In genomic region chr12:113202008-113202407, GRCm38 (mm10) we compare ENCODE assay signal across 19 mouse cellular contexts. TPM values are rescaled to one million over a fixed set of nuclear protein-coding genes. Genes with fewer than 3 reads are reported as not detected.
DNase-seq lines count a peak whose midpoint lies in the region; ATAC-seq and TF ChIP-seq lines count a peak whose summit lies in the region.
"Had no signal": no experiment of that assay in that cellular context is flagged by ENCODE, and none has a peak within 500 bp of the region (broad histone marks: within the 10 kb centered on the region; RNA-seq: fewer than 3 reads in every experiment).

No protein-coding gene starts in this region.

- no peak overlapping the region for H3K27ac ChIP-seq in MEL (ENCODE audit: control insufficient read depth, low read depth, low read length)
- no peak overlapping the region for H3K27ac ChIP-seq in stomach, postnatal 0 days (replicated peaks)
- H3K27ac ChIP-seq: embryonic facial prominence, embryonic 12.5 days; forebrain, embryonic 15.5 days; heart, embryonic 10.5 days; hindbrain, embryonic 12.5 days; hindbrain, postnatal 0 days had no signal

- no peak for TF ChIP-seq EP300 in MEL (IDR thresholded peaks at IDR 0.05; ENCODE audit: low read depth in 1 of 2, low read length in 2 of 2)
- TF ChIP-seq EP300 in stomach, postnatal 0 days (optimal IDR thresholded peaks at IDR 0.05) = no peak

- no peak for TF ChIP-seq RAD21 in MEL (IDR thresholded peaks at IDR 0.05; ENCODE audit: low read depth, low read length)

- ATAC-seq in stomach, postnatal 0 days (ENCODE audit: low FRiP score, low TSS enrichment) = no peak
- ATAC-seq: forebrain, embryonic 15.5 days; hindbrain, postnatal 0 days had no signal

- peak; percentile 37 for DNase-seq in cerebellum, adult 9-11 months
- no peak for DNase-seq in cerebellum, adult 11 months
- DNase-seq in thymus, postnatal 14 days = peak; percentile 34
- DNase-seq in thymus, postnatal 10 days (ENCODE audit: low spot score in 2 of 2) = no peak
- DNase-seq in MEL (ENCODE audit: low read depth, low spot score) = peak; percentile 69
- no peak for DNase-seq in liver
- no peak for DNase-seq in stomach, postnatal 0 days (ENCODE audit: low spot score)
- DNase-seq: cerebellum, adult 9-10 months; gastrocnemius, postnatal 36 days; heart, adult 11 months; heart, postnatal 10 days; heart, postnatal 4 days had no signal

- no peaks in the 10 kb centered on the region; a peak in 1 of 4 replicates for H3K36me3 ChIP-seq in MEL (ENCODE audit: control insufficient read depth in 1 of 2, insufficient read depth in 2 of 2, low read length in 2 of 2)
- H3K36me3 ChIP-seq in stomach, postnatal 0 days (ENCODE audit: control insufficient read depth, insufficient read depth, low read length) = no peaks in the 10 kb centered on the region
- H3K36me3 ChIP-seq: embryonic facial prominence, embryonic 12.5 days; forebrain, embryonic 15.5 days; heart, embryonic 10.5 days; hindbrain, embryonic 12.5 days had no signal

- no peaks in the 10 kb centered on the region for H3K9me3 ChIP-seq in MEL (replicated peaks; ENCODE audit: insufficient read depth, low read length)
- H3K9me3 ChIP-seq in stomach, postnatal 0 days (ENCODE audit: control insufficient read depth, low read length) = no peaks in the 10 kb centered on the region
- H3K9me3 ChIP-seq: forebrain, embryonic 15.5 days had no signal

- no peak overlapping the region for H3K4me2 ChIP-seq in stomach, postnatal 0 days (replicated peaks; ENCODE audit: low read depth)
- H3K4me2 ChIP-seq: embryonic facial prominence, embryonic 12.5 days; forebrain, embryonic 15.5 days; hindbrain, embryonic 12.5 days had no signal

- H3K9ac ChIP-seq in MEL (ENCODE audit: control insufficient read depth, low read depth, low read length, poor library complexity, severe bottlenecking) = no peak overlapping the region
- H3K9ac ChIP-seq in stomach, postnatal 0 days (ENCODE audit: low read length) = no peak overlapping the region
- H3K9ac ChIP-seq: embryonic facial prominence, embryonic 12.5 days; forebrain, embryonic 15.5 days; hindbrain, embryonic 12.5 days had no signal

- peaks cover 1% of the 10 kb centered on the region; the same call in 1 of the 2 replicates for H3K79me2 ChIP-seq in MEL (ENCODE audit: control insufficient read depth, insufficient read depth, low read length, poor library complexity)

- no peak for TF ChIP-seq CTCF in MEL (IDR thresholded peaks at IDR 0.05 in 2 of 3, conservative IDR thresholded peaks at IDR 0.05 in 1 of 3; ENCODE audit: control insufficient read depth in 1 of 3, insufficient read depth in 1 of 3, low read depth in 2 of 3, low read length in 3 of 3, poor library complexity in 1 of 3, severe bottlenecking in 1 of 3)
- TF ChIP-seq CTCF in stomach, postnatal 0 days (IDR thresholded peaks at IDR 0.05; ENCODE audit: low read depth) = no peak

- no peak overlapping the region for H3K4me3 ChIP-seq in MEL (ENCODE audit: control insufficient read depth in 1 of 2, insufficient read depth in 1 of 2, low read depth in 2 of 2, low read length in 2 of 2)
- H3K4me3 ChIP-seq in stomach, postnatal 0 days (ENCODE audit: low read depth, low read length) = no peak overlapping the region
- H3K4me3 ChIP-seq: embryonic facial prominence, embryonic 12.5 days; forebrain, embryonic 15.5 days; heart, embryonic 10.5 days; hindbrain, embryonic 12.5 days had no signal

- no peaks in the 10 kb centered on the region for H3K27me3 ChIP-seq in MEL (ENCODE audit: control insufficient read depth in 1 of 2, insufficient read depth in 2 of 2, low read length in 2 of 2)
- no peaks in the 10 kb centered on the region for H3K27me3 ChIP-seq in stomach, postnatal 0 days (ENCODE audit: control insufficient read depth, insufficient read depth, low read length)
- H3K27me3 ChIP-seq: embryonic facial prominence, embryonic 12.5 days; forebrain, embryonic 15.5 days; hindbrain, embryonic 12.5 days had no signal

- TF ChIP-seq POLR2A in MEL (IDR thresholded peaks at IDR 0.05; ENCODE audit: control insufficient read depth in 1 of 2, insufficient read depth in 1 of 2, low read depth in 1 of 2, low read length in 2 of 2, poor library complexity in 1 of 2) = no peak

- no peaks in the 10 kb centered on the region for H3K4me1 ChIP-seq in MEL (ENCODE audit: control insufficient read depth in 1 of 2, insufficient read depth in 2 of 2, low read length in 2 of 2)
- H3K4me1 ChIP-seq in stomach, postnatal 0 days (replicated peaks; ENCODE audit: control insufficient read depth, insufficient read depth) = no peaks in the 10 kb centered on the region
- H3K4me1 ChIP-seq: embryonic facial prominence, embryonic 12.5 days; forebrain, embryonic 15.5 days; heart, embryonic 10.5 days; hindbrain, embryonic 12.5 days had no signal

TF ChIP-seq in MEL, 35 proteins besides CTCF, POLR2A, EP300 and RAD21:
- TF ChIP-seq ZKSCAN1 (IDR thresholded peaks at IDR 0.05; ENCODE audit: low read depth, low read length) (no peak), ZNF384 (IDR thresholded peaks at IDR 0.05; ENCODE audit: low read depth, low read length) (no peak), CHD1 (IDR thresholded peaks at IDR 0.05; ENCODE audit: low read depth, low read length) (no peak), HCFC1 (IDR thresholded peaks at IDR 0.05; ENCODE audit: low read depth, low read length) (no peak), GATA1 (IDR thresholded peaks at IDR 0.05; ENCODE audit: low read depth, low read length) (no peak)
TF ChIP-seq in MEL: peak in this region for 0.

RNA-seq across cellular contexts. Expression of gene Tmem121, which starts 16.3 kb away (rescaled TPM):
- total RNA-seq in MEL (2012; rRNA removed) = 14.4 and 17.0 TPM in 2 replicates
- polyA plus RNA-seq in MEL (2012; ENCODE audit: insufficient read depth in 1 of 2, insufficient read length in 2 of 2, low read depth in 1 of 2, low replicate concordance in 2 of 2, missing spikeins in 1 of 2) = 10 to 100 TPM in 1 of 2 experiments, not detected in 1; 35.2 TPM
- 4.2 and 4.6 TPM in 2 replicates for polyA plus RNA-seq in stomach, postnatal 0 days (2015; fragmentation: Nextera tagmentation; extraction: Ambion mirVana)
- total RNA-seq: common myeloid progenitor, adult 5-6 weeks; gastrocnemius, adult 8-10 months had no signal

RNA-seq across cellular contexts. Expression of gene Tedc1, which starts 45.8 kb away (rescaled TPM):
- 40.6 and 50.7 TPM in 2 replicates for total RNA-seq in MEL (2012; rRNA removed)
- 10 to 100 TPM in 1 of 2 experiments, not detected in 1; 74.7 TPM for polyA plus RNA-seq in MEL (2012; ENCODE audit: insufficient read depth in 1 of 2, insufficient read length in 2 of 2, low read depth in 1 of 2, low replicate concordance in 2 of 2, missing spikeins in 1 of 2)
- 5.7 and 6.0 TPM in 2 replicates for polyA plus RNA-seq in stomach, postnatal 0 days (2015; fragmentation: Nextera tagmentation; extraction: Ambion mirVana)

RNA-seq across cellular contexts. Expression of gene Crip1, which starts 55.9 kb away (rescaled TPM):
- 419 and 438 TPM in 2 replicates for total RNA-seq in MEL (2012; rRNA removed)
- polyA plus RNA-seq in MEL (2012; ENCODE audit: insufficient read depth in 1 of 2, insufficient read length in 2 of 2, low read depth in 1 of 2, low replicate concordance in 2 of 2, missing spikeins in 1 of 2) = 100 to 1,000 TPM in 1 of 2 experiments, not detected in 1; 282 TPM
- 585 and 865 TPM in 2 replicates for polyA plus RNA-seq in stomach, postnatal 0 days (2015; fragmentation: Nextera tagmentation; extraction: Ambion mirVana)

Comparison
In these comparisons a context has a peak if more than half of its experiments do, and no peak if none do; other contexts are left out.
1. DNase-seq: peak in cerebellum, adult 9-11 months (single experiment), thymus, postnatal 14 days (single experiment) and MEL (single experiment); none in cerebellum, adult 11 months (single experiment), thymus, postnatal 10 days (0 of 2), liver (single experiment) and stomach, postnatal 0 days (single experiment).